Mouse (Mus musculus) gastrocnemius, adult 2 months (tissue): ENCODE results near the gene Rcc1l. TPM values are rescaled to one million over a fixed set of nuclear protein-coding genes. Genes with fewer than 3 reads are reported as not detected.

ENCODE experiments used
- DNase-seq: peaks from one replicate; pipeline ENCODE4 v3.0.0; 2022
- H3K27ac ChIP-seq: fragments of 200-600 bp; 2 replicates; pipeline ENCODE4 v1.8.1; 2022; ENCODE audit warnings: mild to moderate bottlenecking
- H3K4me3 ChIP-seq: fragments of 200-600 bp; 2 replicates; pipeline ENCODE4 v1.8.1; 2022; ENCODE audit warnings: mild to moderate bottlenecking, moderate library complexity
- CTCF ChIP-seq: fragments of 200-600 bp; IDR thresholded peaks from 2 replicates; pipeline ENCODE4 v1.8.1; 2022; ENCODE audit warnings: antibody characterized with exemption, mild to moderate bottlenecking, moderate library complexity
- intact Hi-C: fragments of 180-260 bp; cut with DNase I; formaldehyde crosslinking; loops from one replicate; pipeline ENCODE4 v1.15.1; 2025
- total RNA-seq, 2 experiments: library from RNA; stranded (reverse); gene quantifications; 2 replicates each; pipeline ENCODE4 v1.2.3; 2021

Rcc1l gene
- total RNA-seq, 2 experiments from 2014 or later: 24.1 to 25.1 TPM

DNA sequence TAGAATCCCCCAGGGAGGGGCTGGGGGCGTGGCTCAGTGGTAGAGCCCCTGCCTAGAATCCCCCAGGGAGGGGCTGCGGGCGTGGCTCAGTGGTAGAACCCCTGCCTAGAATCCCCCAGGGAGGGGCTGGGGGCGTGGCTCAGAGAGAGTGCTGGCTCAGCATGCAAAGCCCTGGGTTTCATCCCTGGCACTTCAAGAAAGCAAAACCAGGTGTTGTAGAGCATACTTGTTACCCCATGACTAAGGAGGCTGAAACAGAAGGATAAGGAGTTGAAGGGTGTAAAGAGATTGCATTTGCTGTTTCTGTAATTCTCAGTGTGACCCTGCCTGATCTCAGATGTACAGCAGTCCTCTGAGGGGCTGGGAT is 54.7 kb downstream of the Rcc1l start:
- peak overlapping the region; percentile 94 for H3K27ac ChIP-seq
- DNase-seq: no peak
- H3K4me3 ChIP-seq: no peak overlapping the region
- intact Hi-C loops: no loop called here
- no peak for TF ChIP-seq CTCF

DNA sequence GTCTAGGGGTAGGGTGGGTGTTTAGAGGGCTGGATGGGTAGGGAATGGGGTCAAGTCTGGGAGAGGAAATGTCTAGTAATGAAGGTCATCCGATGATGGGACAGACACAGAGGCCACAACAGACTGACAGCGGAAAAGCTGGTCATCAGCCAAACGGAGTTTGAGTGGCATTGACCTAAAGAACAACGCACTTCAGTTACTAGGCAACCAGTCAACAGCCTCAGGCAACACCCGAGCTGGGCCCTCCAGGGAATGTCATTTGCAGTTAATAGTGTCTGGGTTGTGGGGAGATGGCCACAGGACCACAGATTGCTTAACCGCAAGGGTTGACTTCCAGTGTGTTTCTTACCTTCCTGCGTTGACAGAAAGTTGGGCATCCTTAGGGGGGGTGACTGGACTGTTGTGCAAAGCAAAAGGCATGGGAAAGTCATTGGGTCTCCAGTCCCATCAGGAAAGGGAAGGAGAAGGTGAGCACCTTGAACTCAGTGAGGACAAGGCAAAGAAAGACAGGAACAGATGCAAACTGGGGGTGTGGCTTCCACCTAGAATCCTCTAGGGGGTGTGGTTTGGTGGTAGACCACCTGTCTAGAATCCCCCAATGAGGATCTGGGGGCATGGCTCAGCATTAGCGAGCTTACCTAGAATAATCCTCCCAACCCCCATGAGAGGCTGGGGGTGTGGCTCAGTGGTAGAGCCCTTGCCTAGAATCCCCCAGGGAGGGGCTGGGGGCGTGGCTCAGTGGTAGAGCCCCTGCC is 55.3 kb downstream of the Rcc1l start:
- intact Hi-C loops: no loop called here
- Histone ChIP-seq H3K27ac (peak overlapping the region; percentile 94), H3K4me3 (no peak overlapping the region)
- peak; percentile 59 for DNase-seq
- no peak for TF ChIP-seq CTCF

GRCm38 (mm10) chr5:134120135-134120534 is 56.4 kb downstream of the Rcc1l start:
- intact Hi-C loops: no loop called here
- no peak for TF ChIP-seq CTCF
- Histone ChIP-seq H3K27ac (peak overlapping the region; percentile 94), H3K4me3 (no peak overlapping the region)
- DNase-seq: no peak

DNA sequence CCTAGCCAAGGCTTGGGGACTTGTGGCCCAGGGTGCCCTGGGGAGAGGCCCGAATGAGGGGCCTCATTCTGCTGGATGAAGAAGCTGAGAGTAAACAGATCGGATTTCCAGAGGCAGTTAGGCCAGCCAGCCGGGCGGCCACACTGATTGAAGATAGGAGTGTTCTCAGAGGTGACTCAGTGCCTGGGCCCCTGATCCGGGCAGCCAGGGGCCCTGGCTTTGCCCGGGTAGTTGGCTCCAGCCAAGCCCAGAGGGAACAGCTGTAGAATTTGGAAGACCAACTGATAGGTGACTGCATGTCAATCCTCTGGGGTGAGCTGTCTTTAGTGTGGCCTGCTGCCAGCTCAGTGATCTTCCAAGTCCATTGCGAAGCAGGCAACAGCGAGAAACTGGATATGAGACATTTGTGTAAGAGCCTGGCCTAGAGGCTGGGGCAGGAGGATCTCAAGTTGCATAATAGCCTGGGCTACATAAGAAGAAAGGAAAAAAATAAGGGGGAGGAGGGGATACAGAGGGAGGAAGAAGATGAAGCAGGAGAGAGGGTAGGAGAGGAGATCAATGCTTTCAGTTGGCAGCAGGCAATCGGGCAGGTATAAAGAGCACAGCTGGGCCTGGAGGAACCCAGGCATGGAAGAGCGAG is 57.0 kb downstream of the Rcc1l start:
- intact Hi-C loops: no loop called here
- no peak for TF ChIP-seq CTCF
- Histone ChIP-seq H3K27ac (peak overlapping the region; percentile 94), H3K4me3 (no peak overlapping the region)
- DNase-seq: peak; percentile 93

GRCm38 (mm10) chr5:134118798-134119407 is 57.7 kb downstream of the Rcc1l start:
- TF ChIP-seq CTCF: no peak
- intact Hi-C loops: no loop called here
- peak; percentile 38 for DNase-seq
- Histone ChIP-seq H3K27ac (peak overlapping the region; percentile 94), H3K4me3 (no peak overlapping the region)

DNA sequence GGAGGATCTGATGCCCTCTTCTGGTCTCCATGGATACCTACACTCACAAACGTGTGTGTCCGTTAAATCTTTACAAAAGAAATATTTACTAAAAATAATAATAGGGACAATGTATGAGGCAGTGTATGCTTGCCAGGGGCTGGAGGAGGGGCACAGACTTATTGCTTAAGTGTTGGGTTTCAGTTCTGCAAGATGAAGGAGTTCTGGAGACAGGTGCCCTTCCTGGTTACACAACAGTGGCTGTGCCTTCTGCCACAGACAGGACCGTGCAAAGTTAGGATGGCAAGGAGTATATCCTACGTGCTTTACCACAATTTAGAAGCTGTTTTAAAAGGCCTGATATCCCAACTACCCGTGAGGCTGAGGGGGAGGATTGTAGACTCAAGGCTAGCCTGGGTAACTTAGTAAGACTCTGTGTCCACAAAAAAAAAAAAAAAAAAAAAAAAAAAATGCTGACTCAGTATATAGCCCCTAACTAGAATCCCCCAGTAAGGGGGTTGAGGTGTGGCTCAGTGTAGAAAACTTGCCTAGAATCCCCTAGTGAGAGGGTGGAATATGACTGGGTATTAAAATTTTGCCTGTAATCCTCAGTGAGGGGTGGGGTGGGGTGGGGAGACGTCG is 60.8 kb downstream of the Rcc1l start:
- Histone ChIP-seq H3K27ac (peak overlapping the region; percentile 91), H3K4me3 (no peak overlapping the region)
- DNase-seq: peak; percentile 43
- peak; percentile 33 for TF ChIP-seq CTCF
- intact Hi-C loops: no loop called here

GRCm38 (mm10) chr5:134114981-134115380 is 61.6 kb downstream of the Rcc1l start:
- no peak for TF ChIP-seq CTCF

GRCm38 (mm10) chr5:134105829-134106228 is 70.7 kb downstream of the Rcc1l start:
- DNase-seq: no peak
- TF ChIP-seq CTCF: no peak
- no peak overlapping the region for H3K4me3 ChIP-seq
- H3K27ac ChIP-seq: no peak overlapping the region
- intact Hi-C loops: no loop called here

More at GRCm38 (mm10) chr5:134114981-134115380, 61.6 kb downstream of the Rcc1l start:
- Histone ChIP-seq H3K4me3 (no peak overlapping the region), H3K27ac (peak overlapping the region; percentile 91)
- intact Hi-C loops: no loop called here
- DNase-seq: peak; percentile 84

- Histone ChIP-seq H3K27ac (peak overlapping the region; percentile 56; the same call in 1 of the 2 replicates), H3K4me3 (no peak overlapping the region)
- TF ChIP-seq CTCF: no peak
- intact Hi-C loops: no loop called here
- no peak for DNase-seq
These were observed 73.9 kb downstream of the Rcc1l start for GRCm38 (mm10) chr5:134102720-134103119.

- peak; percentile 64 for DNase-seq
- peak overlapping the region; percentile 93 for H3K4me3 ChIP-seq
- no peak for TF ChIP-seq CTCF
- intact Hi-C loops: no loop called here
- peak overlapping the region; percentile 76 for H3K27ac ChIP-seq
These were observed 74.7 kb downstream of the Rcc1l start for GRCm38 (mm10) chr5:134101883-134102282.

- H3K27ac ChIP-seq: peak overlapping the region; percentile 76
- no peak for DNase-seq
- H3K4me3 ChIP-seq: peak overlapping the region; percentile 93
- intact Hi-C loops: no loop called here
- TF ChIP-seq CTCF: no peak
These were observed 75.3 kb downstream of the Rcc1l start for GRCm38 (mm10) chr5:134101322-134101721.

DNA sequence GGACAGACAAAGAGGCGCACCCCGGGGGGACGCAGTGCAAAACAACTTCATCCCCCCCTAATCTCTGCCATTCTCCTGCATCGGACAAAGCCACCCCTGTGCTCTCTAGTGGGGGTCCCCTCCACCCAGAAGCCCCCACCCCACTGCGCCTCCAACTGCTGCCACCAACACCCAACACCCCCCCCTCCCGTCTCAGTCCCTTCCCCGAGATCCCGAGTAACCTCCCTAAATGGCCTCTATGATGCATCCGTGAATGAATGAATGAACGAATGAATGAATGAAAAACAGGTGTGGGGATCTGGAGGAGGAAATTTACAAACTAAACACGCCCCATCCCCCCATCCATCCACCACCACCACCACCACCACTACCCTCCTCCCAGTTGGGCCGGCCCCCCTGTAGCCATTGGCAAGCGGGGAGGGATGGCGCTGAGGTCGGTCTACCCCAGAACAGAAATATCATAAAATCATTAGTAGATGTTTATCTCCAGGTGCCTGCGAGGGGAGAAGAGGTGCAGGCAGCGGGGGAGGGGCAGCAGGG is 76.3 kb downstream of the Rcc1l start:
- TF ChIP-seq CTCF: no peak
- H3K27ac ChIP-seq: peak overlapping the region; percentile 96
- intact Hi-C loops: no loop called here
- no peak for DNase-seq
- peak overlapping the region; percentile 93 for H3K4me3 ChIP-seq
